Mouse (Mus musculus) CD4-positive, CD25-positive, alpha-beta regulatory T cell (primary cell): Measurements from ENCODE around the gene Iscu. TPM values are rescaled to one million over a fixed set of nuclear protein-coding genes. Genes with fewer than 3 reads are reported as not detected.

Source experiments
- polyA plus RNA-seq: library from polyadenylated mRNA; unstranded; fragments of 100-300 nt; shearing (Covaris generic); gene quantifications from one replicate; pipeline ENCODE4 v1.2.1, GENCODE M21; 2017

Iscu gene
- 119 TPM for polyA plus RNA-seq

GRCm38 (mm10) chr5:113772450-113772895 is at the start of gene Iscu, which contains the start of gene Sart3:
Iscu (plus strand) TSS chr5:113772748.
Sart3 (minus strand) TSS chr5:113772510.

GRCm38 (mm10) chr5:113724446-113724845 is 48.1 kb upstream of the Iscu start, which contains the start of gene 1700069L16Rik:
1700069L16Rik (minus strand) TSS chr5:113724772.

GRCm38 (mm10) chr5:113735345-113736112 is 37.0 kb upstream of the Iscu start, which contains the start of gene Ficd:
Ficd (plus strand) TSS chr5:113735803.

GRCm38 (mm10) chr5:113800280-113800679 is 27.7 kb downstream of the Iscu start, which contains the start of gene Tmem119:
Tmem119 (minus strand) TSS chr5:113800516.

Other genes starting within 250 kb of the Iscu start
- not detected for gene Cmklr1, start 122.3 kb upstream of the Iscu start, polyA plus RNA-seq
- not detected for gene 1700069L16Rik, start 48.0 kb upstream of the Iscu start, polyA plus RNA-seq
- 10.0 TPM for gene Ficd, start 36.9 kb upstream of the Iscu start, polyA plus RNA-seq
- gene Sart3, start 238 bp upstream of the Iscu start, polyA plus RNA-seq: 83.3 TPM
- not detected for gene Tmem119, start 27.8 kb downstream of the Iscu start, polyA plus RNA-seq
- 1,050 TPM for gene Selplg, start 59.9 kb downstream of the Iscu start, polyA plus RNA-seq
- 87.3 TPM for gene Coro1c, start 136.0 kb downstream of the Iscu start, polyA plus RNA-seq
- 49.6 TPM for gene Ssh1, start 221.1 kb downstream of the Iscu start, polyA plus RNA-seq
- 0.73 TPM for gene Dao, start 231.0 kb downstream of the Iscu start, polyA plus RNA-seq